Mouse (Mus musculus) liver, adult 2 months (tissue): ENCODE results near the gene Man1b1. TPM values are rescaled to one million over a fixed set of nuclear protein-coding genes. Genes with fewer than 3 reads are reported as not detected.
A peak's percentile ranks its signal among the peaks of the same experiment; 100 is the strongest.

Experiments used
- DNase-seq: peaks from one replicate; pipeline ENCODE4 v3.0.0-alpha.2; 2011; ENCODE audit warnings: low read depth, low spot score; ENCODE audit errors: extremely low read depth
- H3K27ac ChIP-seq: fragments of 200-500 bp; replicated peaks from 2 replicates; pipeline ENCODE4 v1.5.1; 2012; ENCODE audit warnings: low read depth, mild to moderate bottlenecking, control low read depth, inconsistent platforms, low read length; ENCODE audit not compliant: insufficient read depth
- H3K27me3 ChIP-seq: fragments of 200-500 bp; 2 replicates; pipeline ENCODE4 v1.6.1; 2012; ENCODE audit warnings: mild to moderate bottlenecking, moderate library complexity, low read length, inconsistent platforms; ENCODE audit not compliant: control insufficient read depth, insufficient read depth
- H3K36me3 ChIP-seq: fragments of 200-500 bp; 2 replicates; pipeline ENCODE4 v1.6.1; 2012; ENCODE audit warnings: low read length, inconsistent platforms; ENCODE audit not compliant: control insufficient read depth, insufficient read depth
- H3K4me1 ChIP-seq: fragments of 200-500 bp; 2 replicates; pipeline ENCODE4 v1.6.1; 2011; ENCODE audit warnings: low read length; ENCODE audit not compliant: control insufficient read depth, insufficient read depth
- H3K4me3 ChIP-seq: fragments of 200-500 bp; 2 replicates; pipeline ENCODE4 v1.5.1; 2011; ENCODE audit warnings: low read depth, mild to moderate bottlenecking, control low read depth, low read length, moderate library complexity; ENCODE audit not compliant: insufficient read depth
- H3K79me2 ChIP-seq: fragments of 200-500 bp; 2 replicates; pipeline ENCODE4 v1.6.1; 2012; ENCODE audit warnings: inconsistent platforms, mild to moderate bottlenecking, low read length, moderate library complexity; ENCODE audit not compliant: control insufficient read depth, insufficient read depth
- H3K9ac ChIP-seq: fragments of 200-500 bp; 2 replicates; pipeline ENCODE4 v1.6.1; 2012; ENCODE audit warnings: low read depth, mild to moderate bottlenecking, control low read depth, inconsistent platforms, low read length
- CTCF ChIP-seq: fragments of 200-500 bp; IDR thresholded peaks from 2 replicates; pipeline ENCODE4 v1.5.1; 2011; ENCODE audit warnings: low read depth, low read length, control low read depth
- POLR2A ChIP-seq: fragments of 200-500 bp; IDR thresholded peaks from 2 replicates; pipeline ENCODE4 v1.6.1; 2011; ENCODE audit warnings: low read length, control low read depth; ENCODE audit not compliant: insufficient read depth; ENCODE audit errors: extremely low read depth
- WGBS: fragments of 180-500 bp; shearing (Covaris S2); methylation state at CpG from one replicate; pipeline ENCODE4 v1.1.7; 2018; 5-methylcytosine and 5-hydroxymethylcytosine counted together
- polyA plus RNA-seq: library from polyadenylated mRNA; depleted of rRNA; stranded (reverse); fragments of >200 nt; gene quantifications from 2 replicates; pipeline ENCODE4 v1.2.3, GENCODE M21; 2012
- total RNA-seq: library from RNA; depleted of rRNA; stranded (reverse); fragments of >200 nt; gene quantifications from 2 replicates; pipeline ENCODE4 v1.2.3, GENCODE M21; 2014

The Man1b1 gene
- total and polyA plus RNA-seq, 2 experiments, result 8.1 to 17.3 TPM

GRCm38 (mm10) chr2:25350701-25351100, 18.6 kb downstream of the Man1b1 start:
- no peak overlapping the region for H3K27ac ChIP-seq
- no peaks in the 10 kb centered on the region for H3K79me2 ChIP-seq
- H3K36me3 ChIP-seq, result peaks cover 12% of the 10 kb centered on the region; the same call in 1 of the 2 replicates
- 96% methylated on average over 3 of the region's 3 CpGs for WGBS
- H3K27me3 ChIP-seq, result no peaks in the 10 kb centered on the region
- DNase-seq, result no peak
- TF ChIP-seq CTCF (no peak), POLR2A (no peak)
- H3K4me3 ChIP-seq, result no peak overlapping the region
- H3K9ac ChIP-seq, result no peak overlapping the region
- peaks cover 4% of the 10 kb centered on the region; the same call in 1 of the 2 replicates for H3K4me1 ChIP-seq

- WGBS, result 92% methylated on average over 6 of the region's 6 CpGs
- DNase-seq, result no peak
- peaks cover 7% of the 10 kb centered on the region; the same call in 1 of the 2 replicates for H3K36me3 ChIP-seq
- TF ChIP-seq POLR2A, result no peak
- no peak for TF ChIP-seq CTCF
- H3K27me3 ChIP-seq, result no peaks in the 10 kb centered on the region
- no peak overlapping the region for H3K9ac ChIP-seq
- no peaks in the 10 kb centered on the region for H3K79me2 ChIP-seq
- H3K4me1 ChIP-seq, result peaks cover 11% of the 10 kb centered on the region
- no peak overlapping the region for H3K4me3 ChIP-seq
- no peak overlapping the region for H3K27ac ChIP-seq
These were observed 22.1 kb downstream of the Man1b1 start for GRCm38 (mm10) chr2:25354211-25354610.

GRCm38 (mm10) chr2:25355419-25356066, 23.4 kb downstream of the Man1b1 start:
- Histone ChIP-seq H3K4me3 (peak overlapping the region; percentile 60; the same call in 1 of the 2 replicates), H3K36me3 (peaks cover 2% of the 10 kb centered on the region; the same call in 1 of the 2 replicates), H3K4me1 (peaks cover 13% of the 10 kb centered on the region), H3K27me3 (no peaks in the 10 kb centered on the region), H3K27ac (no peak overlapping the region), H3K79me2 (no peaks in the 10 kb centered on the region), H3K9ac (peak overlapping the region; percentile 47)
- no peak for TF ChIP-seq CTCF
- TF ChIP-seq POLR2A, result no peak
- no peak for DNase-seq
- 32% methylated on average over 18 of the region's 18 CpGs for WGBS

GRCm38 (mm10) chr2:25356208-25357079, 24.3 kb downstream of the Man1b1 start, which contains the start of gene Dpp7:
TSS of gene Dpp7 (minus strand) at chr2:25356359.
- WGBS, result under 1% methylated on average over 13 of the region's 13 CpGs
- 0 out of 2 replicates have a peak, but pooled peaks have one; percentile 30 for TF ChIP-seq POLR2A
- TF ChIP-seq CTCF, result no peak

GRCm38 (mm10) chr2:25359848-25360247, 27.7 kb downstream of the Man1b1 start:
- Histone ChIP-seq H3K9ac (no peak overlapping the region), H3K4me1 (peaks cover 13% of the 10 kb centered on the region), H3K79me2 (no peaks in the 10 kb centered on the region), H3K4me3 (no peak overlapping the region), H3K36me3 (no peaks in the 10 kb centered on the region), H3K27me3 (no peaks in the 10 kb centered on the region), H3K27ac (peak overlapping the region; percentile 7; the same call in 1 of the 2 replicates)
- TF ChIP-seq CTCF (no peak), POLR2A (no peak)
- 19% methylated on average over 4 of the region's 4 CpGs for WGBS
- peak; percentile 71 for DNase-seq

More at GRCm38 (mm10) chr2:25356208-25357079, 24.3 kb downstream of the Man1b1 start, which contains the start of gene Dpp7:
- Histone ChIP-seq H3K36me3 (peaks cover 2% of the 10 kb centered on the region; the same call in 1 of the 2 replicates), H3K4me1 (peaks cover 13% of the 10 kb centered on the region), H3K79me2 (no peaks in the 10 kb centered on the region), H3K27ac (peak within 1 kb of the TSS; percentile 37; the same call in 1 of the 2 replicates), H3K27me3 (no peaks in the 10 kb centered on the region), H3K9ac (peak within 1 kb of the TSS; percentile 47), H3K4me3 (peak within 1 kb of the TSS; percentile 60)
- peak; percentile 71 for DNase-seq
